Mouse (Mus musculus): ENCODE measurements around the gene Arl4d. TPM values are rescaled to one million over a fixed set of nuclear protein-coding genes. Genes with fewer than 3 reads are reported as not detected.
"Not testable (repeated sequence)": the region's sequence is repeated elsewhere in the genome, so short reads cannot be mapped to it uniquely, and the experiment has no call there.

Arl4d gene
- polyA plus RNA-seq, 1 experiment from 2014 or later, result 8.1 TPM

DNA sequence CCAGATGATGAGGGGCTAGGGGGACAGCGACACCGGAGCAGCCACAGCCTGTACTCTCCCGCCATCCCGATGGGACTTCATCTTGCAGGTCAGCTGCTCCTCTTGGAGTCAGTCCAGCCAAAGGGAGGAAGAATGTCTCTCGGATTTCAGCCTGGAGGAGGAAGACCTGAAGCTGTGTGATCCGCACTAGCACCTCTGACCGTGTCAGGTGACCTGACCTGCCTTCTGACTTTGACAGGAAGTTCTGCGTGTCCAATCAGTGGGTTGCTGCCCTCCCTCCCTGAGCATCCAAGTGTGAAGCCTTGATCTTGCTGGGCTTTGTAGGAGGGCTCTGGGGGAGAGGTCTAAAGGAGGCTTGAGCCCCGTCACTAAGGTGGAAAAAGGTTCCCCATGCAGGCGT lies 29.7 kb upstream of the Arl4d start:
- no peak for ATAC-seq (ENCODE audit: low FRiP score)
- H3K27me3 ChIP-seq (replicated peaks), result no peaks in the 10 kb centered on the region
- H3K4me2 ChIP-seq, result no peak overlapping the region
- peaks cover 1% of the 10 kb centered on the region; the same call in 1 of the 2 replicates for H3K4me1 ChIP-seq
- no peaks in the 10 kb centered on the region for H3K9me3 ChIP-seq (replicated peaks)
- 89% methylated on average over 10 of the region's 10 CpGs for WGBS
- no peak overlapping the region for H3K4me3 ChIP-seq (replicated peaks)
- H3K27ac ChIP-seq (replicated peaks), result no peak overlapping the region
- no peak overlapping the region for H3K9ac ChIP-seq (replicated peaks)
- no peaks in the 10 kb centered on the region for H3K36me3 ChIP-seq

GRCm38 (mm10) chr11:101639761-101640160 lies 25.6 kb upstream of the Arl4d start:
- Histone ChIP-seq H3K27me3 (replicated peaks) (no peaks in the 10 kb centered on the region), H3K4me2 (no peak overlapping the region), H3K36me3 (no peaks in the 10 kb centered on the region), H3K9me3 (replicated peaks) (no peaks in the 10 kb centered on the region), H3K27ac (replicated peaks) (no peak overlapping the region), H3K4me3 (replicated peaks) (no peak overlapping the region), H3K4me1 (peaks cover 10% of the 10 kb centered on the region), H3K9ac (replicated peaks) (no peak overlapping the region)
- ATAC-seq (ENCODE audit: low FRiP score), result no peak
- 90% methylated on average over 4 of the region's 4 CpGs for WGBS

- Histone ChIP-seq H3K4me2 (peak overlapping the region; percentile 55), H3K4me1 (peaks cover 10% of the 10 kb centered on the region), H3K4me3 (replicated peaks) (peak overlapping the region; percentile 39), H3K9ac (replicated peaks) (peak overlapping the region; percentile 34; the same call in 1 of the 2 replicates), H3K27ac (replicated peaks) (peak overlapping the region; percentile 88)
- not testable (repeated sequence) for H3K9me3 ChIP-seq (replicated peaks); H3K27me3 ChIP-seq (replicated peaks); H3K36me3 ChIP-seq
- ATAC-seq (ENCODE audit: low FRiP score), result peak; percentile 88
- 3% methylated on average over 53 of the region's 53 CpGs for WGBS
These were observed 24.3 kb upstream of the Arl4d start for GRCm38 (mm10) chr11:101640857-101641709.

DNA sequence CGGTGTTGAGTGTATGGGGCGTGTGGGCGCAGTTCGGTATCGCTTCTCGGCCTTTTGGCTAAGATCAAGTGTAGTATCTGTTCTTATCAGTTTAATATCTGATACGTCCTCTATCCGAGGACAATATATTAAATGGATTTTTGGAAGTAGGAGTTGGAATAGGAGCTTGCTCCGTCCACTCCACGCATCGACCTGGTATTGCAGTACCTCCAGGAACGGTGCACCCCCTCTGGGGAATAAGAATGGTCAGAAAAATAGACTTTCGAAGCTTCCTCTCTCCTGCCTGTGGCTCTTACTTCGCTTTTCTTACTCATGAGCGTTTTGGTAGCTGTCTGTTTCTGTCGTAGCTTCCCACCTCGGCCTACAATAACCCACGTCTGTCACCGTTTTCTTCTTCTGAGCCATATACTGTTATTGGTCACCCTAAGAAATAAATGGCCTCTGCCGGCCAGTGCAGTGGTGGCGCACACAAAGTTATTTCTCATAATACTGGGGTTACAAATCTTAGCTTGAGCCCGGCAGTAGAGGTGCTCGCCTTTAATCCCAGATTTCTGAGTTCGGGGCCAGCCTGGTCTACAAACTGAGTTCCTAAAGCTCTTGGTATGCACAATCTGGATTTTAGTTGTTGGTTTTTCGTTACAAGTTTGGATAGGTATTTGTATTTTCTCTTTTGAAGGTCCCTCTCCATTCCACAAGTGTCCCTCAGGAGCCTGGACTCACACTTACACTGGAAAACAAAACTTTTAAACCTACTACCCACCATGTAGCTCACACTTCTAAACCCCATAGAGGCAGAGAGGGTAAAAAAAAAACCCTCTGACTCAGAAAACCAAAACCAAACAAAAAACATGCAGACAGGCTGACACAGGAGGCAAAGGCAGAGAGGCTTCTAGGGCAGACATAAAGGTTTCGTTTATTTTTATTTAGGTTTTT lies 23.4 kb upstream of the Arl4d start:
- Histone ChIP-seq H3K4me3 (replicated peaks) (peak overlapping the region; percentile 39; the same call in 1 of the 2 replicates), H3K4me1 (peaks cover 10% of the 10 kb centered on the region), H3K4me2 (peak overlapping the region; percentile 55), H3K27ac (replicated peaks) (peak overlapping the region; percentile 88), H3K9ac (replicated peaks) (0 out of 2 replicates have a peak overlapping the region, but pooled peaks have one; percentile 34)
- ATAC-seq (ENCODE audit: low FRiP score), result peak; percentile 80
- not testable (repeated sequence) for H3K9me3 ChIP-seq (replicated peaks); H3K36me3 ChIP-seq; H3K27me3 ChIP-seq (replicated peaks)
- WGBS, result 6% methylated on average over 14 of the region's 26 CpGs

DNA sequence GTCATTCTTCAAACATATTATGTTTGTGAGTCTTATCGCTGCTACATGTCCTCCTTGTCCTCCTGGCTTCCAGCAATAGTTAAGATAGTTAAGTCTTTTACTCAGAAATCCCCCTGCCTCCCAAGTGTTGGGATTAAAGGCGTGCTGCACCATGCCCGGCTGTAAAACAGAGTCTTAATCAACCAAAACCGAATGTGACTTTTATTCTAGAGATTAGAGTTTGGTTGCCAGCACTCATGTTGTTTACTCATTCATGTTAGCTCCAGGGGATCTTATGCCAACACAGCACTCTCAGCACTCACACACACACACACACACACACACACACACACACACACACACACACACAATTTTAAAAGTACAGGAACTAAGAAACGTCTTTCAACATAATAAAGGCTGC lies 22.4 kb upstream of the Arl4d start:
- no peaks in the 10 kb centered on the region for H3K36me3 ChIP-seq
- 57% methylated on average over 5 of the region's 5 CpGs for WGBS

DNA sequence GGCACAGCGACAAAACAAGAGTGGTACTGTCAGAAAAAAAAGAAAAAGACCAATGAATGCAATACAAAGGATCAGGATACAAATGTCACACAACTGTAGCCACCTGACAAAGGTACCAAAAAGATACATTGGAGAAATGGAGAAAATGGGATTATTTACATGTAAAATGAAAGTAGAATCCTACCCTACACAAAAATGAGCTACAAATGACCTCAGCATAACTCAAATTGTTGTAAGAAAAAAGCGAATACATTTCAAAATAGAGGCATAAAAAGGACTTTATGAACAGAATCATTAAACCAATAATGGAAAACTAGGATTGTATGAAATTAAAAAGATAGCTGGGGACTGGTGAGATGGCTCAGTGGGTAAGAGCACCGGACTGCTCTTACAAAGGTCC lies 20.8 kb upstream of the Arl4d start:
- Histone ChIP-seq H3K9me3 (replicated peaks) (no peaks in the 10 kb centered on the region), H3K4me1 (peaks cover 10% of the 10 kb centered on the region), H3K9ac (replicated peaks) (no peak overlapping the region), H3K4me2 (no peak overlapping the region), H3K4me3 (replicated peaks) (no peak overlapping the region), H3K27ac (replicated peaks) (peak overlapping the region; percentile 48; the same call in 1 of the 2 replicates), H3K27me3 (replicated peaks) (no peaks in the 10 kb centered on the region), H3K36me3 (no peaks in the 10 kb centered on the region)
- 65% methylated on average over 3 of the region's 3 CpGs for WGBS
- ATAC-seq (ENCODE audit: low FRiP score), result no peak

More for the DNA sequence above, 22.4 kb upstream of the Arl4d start:
- Histone ChIP-seq H3K27ac (replicated peaks) (no peak overlapping the region), H3K4me2 (no peak overlapping the region), H3K27me3 (replicated peaks) (no peaks in the 10 kb centered on the region), H3K4me3 (replicated peaks) (no peak overlapping the region), H3K4me1 (peaks cover 10% of the 10 kb centered on the region), H3K9ac (replicated peaks) (no peak overlapping the region), H3K9me3 (replicated peaks) (no peaks in the 10 kb centered on the region)
- no peak for ATAC-seq (ENCODE audit: low FRiP score)

DNA sequence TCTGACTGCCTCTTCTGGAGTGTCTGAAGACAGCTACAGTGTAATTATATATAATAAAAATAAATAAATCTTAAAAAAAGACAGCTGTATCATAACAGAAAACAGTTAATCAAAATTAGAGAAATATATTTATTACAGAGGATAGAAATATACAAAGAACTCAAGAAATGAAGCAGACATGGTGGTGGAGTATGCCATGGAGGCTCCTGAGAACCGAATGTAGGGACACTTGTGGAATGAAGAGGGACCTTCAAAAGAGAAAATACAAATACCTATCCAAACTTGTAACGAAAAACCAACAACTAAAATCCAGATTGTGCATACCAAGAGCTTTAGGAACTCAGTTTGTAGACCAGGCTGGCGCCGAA lies 20.3 kb upstream of the Arl4d start:
- ATAC-seq (ENCODE audit: low FRiP score), result not testable (repeated sequence)
- WGBS, result 6% methylated on average over 4 of the region's 4 CpGs

GRCm38 (mm10) chr11:101645411-101646282 lies 19.7 kb upstream of the Arl4d start:
- peak overlapping the region; percentile 33 for H3K4me3 ChIP-seq (replicated peaks)
- not testable (repeated sequence) for H3K36me3 ChIP-seq; H3K9me3 ChIP-seq (replicated peaks); H3K27me3 ChIP-seq (replicated peaks); H3K4me1 ChIP-seq
- peak overlapping the region; percentile 95 for H3K27ac ChIP-seq (replicated peaks)
- under 1% methylated on average over 42 of the region's 56 CpGs for WGBS
- H3K4me2 ChIP-seq, result peak overlapping the region; percentile 52
- peak overlapping the region; percentile 47 for H3K9ac ChIP-seq (replicated peaks)
- ATAC-seq (ENCODE audit: low FRiP score), result peak; percentile 84

More for the DNA sequence above, 20.3 kb upstream of the Arl4d start:
- not testable (repeated sequence) for H3K27me3 ChIP-seq (replicated peaks); H3K9me3 ChIP-seq (replicated peaks); H3K36me3 ChIP-seq; H3K4me3 ChIP-seq (replicated peaks); H3K9ac ChIP-seq (replicated peaks); H3K4me2 ChIP-seq
- Histone ChIP-seq H3K27ac (replicated peaks) (peak overlapping the region; percentile 79), H3K4me1 (peaks cover 10% of the 10 kb centered on the region)

DNA sequence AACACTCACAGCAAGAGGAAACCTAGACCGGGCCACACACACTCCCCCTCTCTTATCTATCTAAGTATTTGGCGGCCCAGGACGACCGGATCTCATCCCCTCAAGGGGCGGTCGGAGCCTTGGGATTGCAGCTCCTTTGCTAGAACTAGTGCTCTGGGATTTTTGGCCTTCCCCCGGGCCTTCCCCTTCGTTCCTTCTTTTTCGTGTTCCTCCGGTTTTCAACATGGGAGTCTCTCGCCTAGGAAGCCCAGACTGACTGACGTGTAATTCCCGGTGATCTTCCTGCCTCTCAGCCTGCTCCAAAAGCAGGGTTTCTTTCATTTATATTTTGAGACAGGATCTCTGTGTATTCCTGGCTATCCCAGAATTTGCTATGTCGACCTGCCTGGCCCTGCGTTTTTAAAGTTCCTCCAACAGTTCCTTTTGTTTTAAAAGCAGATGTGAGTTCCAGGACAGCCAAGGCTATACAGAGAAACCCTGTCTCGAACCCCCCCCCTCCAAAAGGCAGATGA lies 19.0 kb upstream of the Arl4d start:
- H3K9me3 ChIP-seq (replicated peaks); H3K4me1 ChIP-seq; ATAC-seq (ENCODE audit: low FRiP score); H3K36me3 ChIP-seq; H3K27me3 ChIP-seq (replicated peaks): not testable (repeated sequence)
- H3K4me2 ChIP-seq, result peak overlapping the region; percentile 52
- H3K9ac ChIP-seq (replicated peaks), result peak overlapping the region; percentile 47
- H3K4me3 ChIP-seq (replicated peaks), result peak overlapping the region; percentile 33
- peak overlapping the region; percentile 95 for H3K27ac ChIP-seq (replicated peaks)
- WGBS, result 9% methylated on average over 16 of the region's 16 CpGs

DNA sequence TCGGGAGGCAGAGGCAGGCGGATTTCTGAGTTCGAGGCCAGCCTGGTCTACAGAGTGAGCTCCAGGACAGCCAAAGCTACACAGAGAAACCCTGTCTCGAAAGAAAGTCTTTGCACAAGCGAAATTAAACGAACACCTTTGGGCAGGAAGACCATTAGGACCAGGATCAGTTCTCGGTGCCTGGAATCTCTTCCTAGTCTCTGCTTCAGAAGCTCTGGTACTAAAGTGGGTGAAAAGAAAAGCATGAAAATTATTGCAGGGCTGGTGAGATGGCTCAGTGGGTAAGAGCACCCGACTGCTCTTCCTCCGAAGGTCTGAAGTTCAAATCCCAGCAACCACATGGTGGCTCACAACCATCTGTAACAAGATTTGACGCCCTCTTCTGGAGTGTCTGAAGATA lies 18.2 kb upstream of the Arl4d start:
- 95% methylated on average over 10 of the region's 10 CpGs for WGBS
- H3K4me1 ChIP-seq; H3K9ac ChIP-seq (replicated peaks); ATAC-seq (ENCODE audit: low FRiP score); H3K4me3 ChIP-seq (replicated peaks); H3K36me3 ChIP-seq; H3K9me3 ChIP-seq (replicated peaks); H3K27me3 ChIP-seq (replicated peaks); H3K4me2 ChIP-seq: not testable (repeated sequence)
- H3K27ac ChIP-seq (replicated peaks), result peak overlapping the region; percentile 95; the same call in 1 of the 2 replicates

- H3K27me3 ChIP-seq (replicated peaks), result no peaks in the 10 kb centered on the region
- no peaks in the 10 kb centered on the region for H3K4me1 ChIP-seq
- no peaks in the 10 kb centered on the region for H3K36me3 ChIP-seq
- no peaks in the 10 kb centered on the region for H3K9me3 ChIP-seq (replicated peaks)
- ATAC-seq (ENCODE audit: low FRiP score), result no peak
- no peak overlapping the region for H3K27ac ChIP-seq (replicated peaks)
- H3K9ac ChIP-seq (replicated peaks), result no peak overlapping the region
- 83% methylated on average over 4 of the region's 4 CpGs for WGBS
- H3K4me2 ChIP-seq, result no peak overlapping the region
- no peak overlapping the region for H3K4me3 ChIP-seq (replicated peaks)
These were observed 9.0 kb upstream of the Arl4d start for GRCm38 (mm10) chr11:101656356-101656755.

Data from neural tube, embryonic 15.5 days (tissue).